In the genomic region with DNA sequence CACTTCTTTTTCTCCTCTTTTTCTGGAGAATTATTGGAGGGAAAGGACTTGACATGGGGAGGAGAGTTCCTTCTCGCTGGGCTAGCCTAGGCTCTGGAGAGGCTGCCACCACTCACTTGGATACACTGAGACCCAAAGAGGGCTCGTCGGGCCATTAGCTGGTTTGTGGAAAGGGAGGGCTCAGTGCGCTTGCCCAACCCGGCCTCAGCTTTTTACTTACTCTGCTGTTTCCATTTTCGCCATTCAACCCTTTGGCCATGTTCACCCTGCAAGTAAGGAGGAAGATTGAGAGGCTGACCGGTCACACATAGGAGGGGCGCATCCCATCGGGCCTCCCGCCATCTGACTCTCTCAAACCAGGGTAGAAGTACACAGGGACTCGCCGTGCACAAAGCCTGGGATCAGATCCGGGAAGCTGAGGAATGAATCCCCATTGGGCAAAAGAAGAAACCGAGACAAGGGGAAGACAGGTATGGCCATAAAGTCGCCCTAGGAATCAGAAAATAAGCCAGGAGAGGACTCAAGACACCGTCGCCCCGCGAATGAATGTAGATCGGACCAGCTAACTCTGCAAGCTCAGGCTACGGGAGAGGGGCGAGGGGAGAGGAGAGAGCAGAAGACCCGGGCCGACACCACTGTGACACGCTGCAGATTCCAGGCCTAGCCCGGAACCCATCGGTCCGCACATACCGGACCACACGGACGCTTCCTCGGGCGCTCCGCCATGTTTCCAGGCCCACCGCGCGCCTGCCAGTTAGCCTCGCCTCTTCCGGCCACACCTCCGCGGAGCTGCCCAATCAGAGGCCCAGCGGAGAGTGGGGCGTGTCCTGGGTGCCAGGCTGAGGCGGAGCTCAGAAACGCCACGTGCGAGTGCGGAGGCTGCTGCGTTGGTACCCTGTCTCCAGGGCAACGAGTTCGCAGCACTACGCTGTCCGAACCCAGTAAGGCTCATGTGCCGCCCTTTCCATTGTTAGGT, we compare ENCODE assay signal across 8 mouse cellular contexts. TPM values are rescaled to one million over a fixed set of nuclear protein-coding genes. Genes with fewer than 3 reads are reported as not detected.
DNase-seq lines count a peak whose midpoint lies in the region; ATAC-seq and TF ChIP-seq lines count a peak whose summit lies in the region.

TSS of gene Spout1 (minus strand) at position 760 of the 976 bp plus-strand sequence.

- 3% methylated on average over 54 of the region's 54 CpGs for WGBS in hindbrain, embryonic 10.5 days
- 2% methylated on average over 54 of the region's 54 CpGs for WGBS in lung, postnatal 0 days

- H3K27me3 ChIP-seq in hindbrain, embryonic 10.5 days (ENCODE audit: insufficient read depth, poor library complexity, severe bottlenecking), result peaks cover 2% of the 10 kb centered on the region; the same call in 1 of the 2 replicates
- no peaks in the 10 kb centered on the region for H3K27me3 ChIP-seq in lung, postnatal 0 days (replicated peaks; ENCODE audit: insufficient read depth, low read length)

- peak; percentile 99 for ATAC-seq in frontal cortex, adult (ENCODE audit: low TSS enrichment)
- ATAC-seq in lung, postnatal 0 days, result peak; percentile 100

- H3K4me3 ChIP-seq in hindbrain, embryonic 10.5 days, result peak within 1 kb of the TSS; percentile 86
- peak within 1 kb of the TSS; percentile 51 for H3K4me3 ChIP-seq in lung, postnatal 0 days (ENCODE audit: low read depth, low read length)

- no peaks in the 10 kb centered on the region for H3K9me3 ChIP-seq in hindbrain, embryonic 10.5 days
- no peaks in the 10 kb centered on the region for H3K9me3 ChIP-seq in lung, postnatal 0 days (ENCODE audit: low read length)

- peak within 1 kb of the TSS; percentile 64 for H3K9ac ChIP-seq in lung, postnatal 0 days (replicated peaks; ENCODE audit: low read depth)

- no peak for TF ChIP-seq CTCF in lung, postnatal 0 days (IDR thresholded peaks at IDR 0.05)

- peaks cover 20% of the 10 kb centered on the region for H3K4me1 ChIP-seq in hindbrain, embryonic 10.5 days (replicated peaks)
- peaks cover 8% of the 10 kb centered on the region; the same call in 1 of the 2 replicates for H3K4me1 ChIP-seq in lung, postnatal 0 days (ENCODE audit: insufficient read depth, low read depth, low read length)

- peak within 1 kb of the TSS; percentile 87 for H3K27ac ChIP-seq in hindbrain, embryonic 10.5 days
- H3K27ac ChIP-seq in lung, postnatal 0 days (ENCODE audit: low read length), result peak within 1 kb of the TSS; percentile 57

- H3K36me3 ChIP-seq in hindbrain, embryonic 10.5 days, result peaks cover 44% of the 10 kb centered on the region
- peaks cover 19% of the 10 kb centered on the region for H3K36me3 ChIP-seq in lung, postnatal 0 days (ENCODE audit: insufficient read depth, low read length)

- DNase-seq in MN1 (ENCODE audit: low spot score), result peak; percentile 96
- peak; percentile 94 for DNase-seq in cerebellum, adult 9-10 months
- peak; percentile 98 for DNase-seq in hindbrain, embryonic 10.5 days (ENCODE audit: low spot score)
- peak; percentile 98 for DNase-seq in layer of hippocampus, adult 9-11 months
- DNase-seq in lung, postnatal 0 days (ENCODE audit: low spot score), result peak; percentile 99
- DNase-seq in ovary, postnatal 14 days (ENCODE audit: low spot score), result peak; percentile 93
- peak; percentile 93 for DNase-seq in thymus, postnatal 14 days

- TF ChIP-seq EP300 in lung, postnatal 0 days (IDR thresholded peaks at IDR 0.05), result no peak

- peak within 1 kb of the TSS; percentile 70 for H3K4me2 ChIP-seq in lung, postnatal 0 days (replicated peaks; ENCODE audit: low read depth, low read length)

RNA-seq across cellular contexts. Expression of gene Spout1, which starts in this region (rescaled TPM):
- polyA plus RNA-seq in hindbrain, embryonic 10.5 days (2016; fragmentation: Nextera tagmentation; extraction: Ambion mirVana), result 79.7 and 87.6 TPM in 2 replicates
- 21.7 and 23.4 TPM in 2 replicates for polyA plus RNA-seq in lung, postnatal 0 days (2015; fragmentation: Nextera tagmentation; extraction: Ambion mirVana)

Comparison
In these comparisons a context has a peak if more than half of its experiments do, and no peak if none do; other contexts are left out.
1. Peak in every context shown above with its lines: DNase-seq, ATAC-seq, H3K4me3 ChIP-seq and H3K27ac ChIP-seq.